Mouse (Mus musculus): ENCODE results near the gene Gm21905.

DNA sequence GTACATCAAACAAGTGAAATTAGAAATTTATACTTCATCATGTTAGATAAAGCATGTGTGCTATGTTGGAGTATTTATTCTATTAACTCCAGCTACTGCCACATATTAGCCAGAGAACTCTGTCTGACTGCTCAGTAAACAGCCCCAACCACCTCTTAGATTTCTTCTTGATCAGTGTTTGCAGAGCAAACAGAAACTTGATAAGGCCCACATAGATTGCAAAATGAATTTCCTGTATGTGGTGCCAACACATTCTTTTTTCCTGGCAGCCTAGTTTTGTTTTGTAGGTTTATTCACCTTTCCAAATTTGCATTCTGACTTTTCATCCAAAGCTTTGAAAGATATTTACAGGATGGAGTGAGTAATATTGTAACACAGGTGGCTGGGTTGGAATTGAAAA, 44.2 kb upstream of the Gm21905 start:
- no peak for TF ChIP-seq POLR2A (IDR thresholded peaks at IDR 0.05; ENCODE audit: control insufficient read depth in 1 of 2, insufficient read depth in 1 of 2, low read depth in 1 of 2, low read length in 2 of 2, poor library complexity in 1 of 2)
- no peak for TF ChIP-seq MAFK (IDR thresholded peaks at IDR 0.05; ENCODE audit: borderline replicate concordance, low read depth, low read length)
- TF ChIP-seq ZNF384 (IDR thresholded peaks at IDR 0.05; ENCODE audit: low read depth, low read length): no peak
- TF ChIP-seq CHD1 (IDR thresholded peaks at IDR 0.05; ENCODE audit: low read depth, low read length): no peak
- TF ChIP-seq GABPA (IDR thresholded peaks at IDR 0.05; ENCODE audit: low read depth, low read length): no peak
- TF ChIP-seq UBTF (IDR thresholded peaks at IDR 0.05; ENCODE audit: borderline replicate concordance, insufficient read depth, low read depth, low read length): no peak
- TF ChIP-seq CTCF (IDR thresholded peaks at IDR 0.05 in 2 of 3, conservative IDR thresholded peaks at IDR 0.05 in 1 of 3; ENCODE audit: control insufficient read depth in 1 of 3, insufficient read depth in 1 of 3, low read depth in 2 of 3, low read length in 3 of 3, poor library complexity in 1 of 3, severe bottlenecking in 1 of 3): no peak
- TF ChIP-seq TCF12 (IDR thresholded peaks at IDR 0.05; ENCODE audit: low read depth, low read length): no peak
- TF ChIP-seq POLR2AphosphoS2 (IDR thresholded peaks at IDR 0.05; ENCODE audit: low read length): no peak
- TF ChIP-seq RCOR1 (IDR thresholded peaks at IDR 0.05; ENCODE audit: low read depth, low read length): no peak
- no peak for TF ChIP-seq CHD2 (IDR thresholded peaks at IDR 0.05; ENCODE audit: low read length)

Data from MEL (cell line).